Mouse (Mus musculus) gastrocnemius, postnatal 14 days (tissue): ENCODE results near the gene Sec16a. TPM values are rescaled to one million over a fixed set of nuclear protein-coding genes. Genes with fewer than 3 reads are reported as not detected.

Experiments
- microRNA-seq, 2 experiments: library from miRNA; unstranded; fragments of <30 nt; microRNA quantifications; one replicate each; pipeline ENCODE4 v1.2.0; 2021
- total RNA-seq, 2 experiments: library from RNA; stranded (reverse); gene quantifications; 2 replicates each; pipeline ENCODE4 v1.2.3; 2021

Sec16a gene
- total RNA-seq, 2 experiments from 2014 or later, result 20.9 to 24.1 TPM

Small RNAs within 50 kb of the gene (microRNA-seq; reads per million reads assigned to microRNA genes)
- 0.64 to 1.5 reads per million in 2 experiments for gene Mir6996

Other genes with a start within 250 kb of the Sec16a start
- gene Lhx3, start 236.9 kb downstream of the Sec16a start, total RNA-seq, result not detected
- gene Qsox2, start 207.7 kb downstream of the Sec16a start, total RNA-seq, result 1 to 10 TPM; 4.3 to 5.4 TPM
- under 1 TPM; 0.04 to 0.09 TPM for gene Ccdc187, start 150.7 kb downstream of the Sec16a start, total RNA-seq
- gene Gpsm1, start 129.7 kb downstream of the Sec16a start, total RNA-seq, result 1 to 10 TPM; 6.4 to 7.4 TPM
- 10 to 100 TPM; 17.0 to 17.6 TPM for gene Dnlz, start 93.1 kb downstream of the Sec16a start, total RNA-seq
- gene Card9, start 84.3 kb downstream of the Sec16a start, total RNA-seq, result 1 to 10 TPM in 1 of 2 experiments, under 1 TPM in 1; 0.71 to 1.1 TPM
- gene Snapc4, start 64.6 kb downstream of the Sec16a start, total RNA-seq, result 1 to 10 TPM; 6.2 to 7.2 TPM
- 10 to 100 TPM; 24.5 to 24.9 TPM for gene Entr1, start 55.9 kb downstream of the Sec16a start, total RNA-seq
- 100 to 1,000 TPM; 125 to 136 TPM for gene Pmpca, start 55.9 kb downstream of the Sec16a start, total RNA-seq
- gene Inpp5e, start 36.0 kb downstream of the Sec16a start, total RNA-seq, result 1 to 10 TPM; 5.7 to 5.8 TPM
- 10 to 100 TPM; 17.1 to 18.9 TPM for gene Notch1, start 71.4 kb upstream of the Sec16a start, total RNA-seq
- 100 to 1,000 TPM in 1 of 2 experiments, 10 to 100 TPM in 1; 64.1 to 106 TPM for gene Egfl7, start 134.8 kb upstream of the Sec16a start, total RNA-seq
- not detected for gene Gm20532, start 141.4 kb upstream of the Sec16a start, total RNA-seq
- gene Agpat2, start 159.2 kb upstream of the Sec16a start, total RNA-seq, result 1 to 10 TPM; 4.9 to 6.3 TPM
- gene Fam69b, start 183.2 kb upstream of the Sec16a start, total RNA-seq, result 1 to 10 TPM; 1.4 to 3.1 TPM
- not detected for gene Lcn4, start 226.1 kb upstream of the Sec16a start, total RNA-seq